Mouse (Mus musculus): ENCODE results near the gene Dgkg. TPM values are rescaled to one million over a fixed set of nuclear protein-coding genes. Genes with fewer than 3 reads are reported as not detected.

The Dgkg gene
- total RNA-seq (2023): 0.24 to 0.66 TPM (median 0.34 TPM) in 4 replicates

DNA sequence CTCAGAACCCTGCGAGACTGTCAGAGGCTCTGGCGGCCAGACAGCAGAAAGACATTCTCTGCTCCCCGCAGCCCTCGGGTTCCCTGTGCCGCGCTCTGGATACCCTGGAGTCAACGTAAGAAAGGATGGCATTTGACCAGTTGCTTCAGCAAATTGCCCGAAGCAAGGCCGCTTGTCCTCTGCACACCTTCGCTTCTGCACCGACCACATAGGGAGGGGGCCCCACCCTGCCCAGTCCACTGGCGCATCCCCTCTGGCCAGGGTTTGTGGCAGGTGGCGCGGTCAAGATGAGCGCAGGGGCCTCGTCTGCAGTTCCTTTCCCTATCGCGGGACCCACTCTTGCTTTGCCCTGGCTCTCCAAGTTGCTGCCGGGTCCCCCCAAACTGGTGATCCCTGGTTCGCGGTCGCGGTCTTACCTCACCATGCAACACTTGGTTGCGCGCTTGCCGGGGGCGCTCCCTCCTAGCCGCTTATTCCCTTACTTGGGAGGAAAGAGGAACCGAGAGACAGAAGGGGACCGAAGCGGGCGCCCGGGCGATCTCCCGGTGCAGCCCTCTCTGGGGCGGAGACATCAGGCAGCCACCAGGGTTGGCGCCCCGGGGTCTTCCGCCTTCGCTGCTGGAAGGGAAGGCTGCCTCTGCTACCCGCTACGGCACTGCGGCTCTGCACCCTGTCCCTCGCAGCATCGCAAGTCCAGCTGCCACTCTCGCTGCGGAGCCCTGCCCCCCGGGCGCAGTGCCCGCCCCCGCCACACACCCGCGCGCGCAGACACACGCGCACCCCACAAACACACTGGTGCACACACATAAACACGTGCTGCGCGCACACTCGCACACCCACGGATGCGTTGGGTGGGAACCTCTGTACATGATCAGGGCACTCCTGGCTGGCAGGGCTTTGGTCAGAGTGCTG is at the start of gene Dgkg:
Gene Dgkg (minus strand): TSS at position 689 of the 912 bp plus-strand sequence.

DNA sequence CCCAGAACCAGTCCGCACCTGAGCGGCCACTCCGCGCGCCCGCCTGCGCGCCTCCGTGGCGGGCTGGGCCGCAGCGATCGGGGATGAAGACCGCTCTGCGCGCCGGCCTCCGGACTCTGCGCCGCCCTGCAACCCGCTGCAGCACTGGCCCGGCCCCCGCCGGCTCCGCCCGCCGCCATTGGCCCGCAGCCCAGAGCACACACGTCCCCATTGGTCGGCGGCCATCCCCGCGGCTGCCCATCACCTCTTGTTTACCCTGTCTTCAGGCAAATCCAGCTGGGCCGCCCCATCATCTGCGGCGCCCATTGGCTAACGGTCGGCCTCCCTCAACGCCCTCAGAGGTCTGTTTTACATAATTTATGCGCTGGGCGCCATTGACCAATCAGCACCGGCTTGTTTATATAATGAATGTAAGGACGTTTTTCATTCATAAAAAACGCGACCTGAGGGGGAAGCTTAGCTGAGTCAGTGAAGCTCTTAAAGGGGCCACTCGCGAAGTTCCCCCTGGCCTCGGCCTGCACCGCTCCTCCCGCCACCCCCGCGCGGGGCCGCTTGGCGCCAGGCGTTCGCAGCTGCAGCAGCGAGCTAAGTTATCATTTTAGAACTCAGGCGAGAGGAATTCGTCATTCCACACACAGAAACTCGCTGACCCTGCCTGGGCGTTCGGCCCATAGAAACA is 217.4 kb downstream of the Dgkg start, which contains the start of gene Etv5:
Gene Etv5 (minus strand): TSS at position 221 of the 679 bp plus-strand sequence.

Other genes with a start within 250 kb of the Dgkg start
- 9.2 to 11.3 TPM (median 10.4 TPM) in 4 replicates for gene Etv5, start 217.5 kb downstream of the Dgkg start, total RNA-seq (2023)
- not detected in 4 replicates for gene Crygs, start 154.4 kb upstream of the Dgkg start, total RNA-seq (2023)
- gene Tbccd1, start 200.4 kb upstream of the Dgkg start, total RNA-seq (2023): 21.0 to 29.3 TPM (median 23.8 TPM) in 4 replicates
- 59.4 to 68.9 TPM (median 65.0 TPM) in 4 replicates for gene Dnajb11, start 200.6 kb upstream of the Dgkg start, total RNA-seq (2023)
- gene Ahsg, start 234.1 kb upstream of the Dgkg start, total RNA-seq (2023): not detected in 4 replicates

All from B cell, adult 62 days (primary cell).